Mouse (Mus musculus) activated CD4-positive, CD25-positive, alpha-beta regulatory T cell, adult 9 weeks (primary cell): ENCODE results near the gene Stk17b. TPM values are rescaled to one million over a fixed set of nuclear protein-coding genes. Genes with fewer than 3 reads are reported as not detected.

Experiments
- polyA plus RNA-seq: library from polyadenylated mRNA; unstranded; fragments of 100-300 nt; shearing (Covaris generic); gene quantifications from one replicate; pipeline ENCODE4 v1.2.1, GENCODE M21; 2017

Stk17b gene
- 504 TPM for polyA plus RNA-seq

GRCm38 (mm10) chr1:53784721-53785418 lies at the start of gene Stk17b:
Gene Stk17b, minus strand, starts transcription at chr1:53785224.

DNA sequence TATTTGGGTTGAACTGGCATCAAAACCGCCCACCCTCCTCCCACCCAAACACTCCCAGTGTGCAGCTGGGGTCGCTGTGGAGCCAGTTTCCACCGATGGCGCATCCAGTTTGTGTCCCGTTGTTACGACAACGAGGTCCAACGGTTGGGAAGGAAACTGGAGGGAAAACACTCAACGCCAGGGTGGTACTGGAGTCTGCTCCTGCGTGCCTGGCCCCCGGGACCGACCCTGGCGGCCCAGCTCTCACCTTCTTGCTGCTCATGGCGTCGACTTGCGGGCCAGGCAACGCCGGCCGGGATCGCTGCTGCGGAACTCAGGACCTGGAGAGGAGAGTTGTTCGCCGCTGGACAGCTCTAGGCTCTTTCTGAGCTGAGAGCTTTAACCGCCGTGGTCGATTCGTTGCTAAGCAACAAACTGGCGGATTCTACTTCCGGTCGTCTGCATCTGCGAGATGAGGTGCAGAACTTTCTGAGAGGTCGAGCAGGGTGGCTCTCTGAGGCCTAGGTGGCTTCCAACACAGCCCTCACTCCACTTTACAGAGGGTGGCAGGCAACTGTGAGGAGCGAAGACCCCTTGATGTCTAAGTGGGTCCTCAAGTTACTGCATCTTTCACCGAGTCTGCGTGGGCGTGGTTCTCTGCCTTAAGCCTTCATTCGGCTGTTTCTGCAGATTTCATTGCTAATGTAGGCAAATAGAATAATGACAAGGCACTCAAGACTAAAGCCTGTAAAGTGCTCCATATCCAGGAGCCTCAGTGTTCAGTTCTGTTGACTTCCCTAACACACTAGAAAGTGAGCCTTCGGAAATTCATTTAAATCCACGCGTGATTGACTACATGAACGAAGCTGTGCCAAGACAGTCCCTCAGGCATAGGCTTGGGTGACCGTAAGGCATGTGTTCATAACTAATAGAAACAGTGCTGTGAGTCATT lies 78.3 kb downstream of the Stk17b start, which contains the start of gene Dnah7a:
TSS of gene Dnah7a (minus strand) at position 354 of the 931 bp plus-strand sequence.

Other genes with a start within 250 kb of the Stk17b start
- gene Dnah7a, start 78.4 kb downstream of the Stk17b start, polyA plus RNA-seq, result 6.3 TPM